Mouse (Mus musculus): Measurements from ENCODE around the gene Eya2.

Eya2 gene

GRCm38 (mm10) chr2:165595676-165596070 is 841 bp downstream of the Eya2 start:
- DNase-seq = no peak

DNA sequence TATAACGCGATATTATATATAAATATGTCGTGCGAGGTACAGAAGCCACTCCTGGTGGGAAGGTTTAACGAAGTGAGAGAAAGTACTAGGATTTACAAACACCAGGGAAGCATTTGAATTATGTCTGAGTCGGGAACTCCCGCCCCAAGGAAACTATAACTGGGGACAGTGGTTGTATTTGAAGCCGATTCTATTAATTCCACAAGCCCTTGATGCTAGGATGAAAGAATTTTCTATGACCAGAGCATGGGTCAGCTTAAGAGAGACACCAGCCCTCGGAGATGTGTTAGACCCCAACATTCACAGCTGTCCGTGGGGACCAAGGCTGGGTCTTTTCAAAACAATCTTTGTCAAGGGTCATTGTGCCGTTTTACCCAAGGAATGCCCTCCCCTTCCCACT is 1.3 kb downstream of the Eya2 start:
- DNase-seq = no peak

DNA sequence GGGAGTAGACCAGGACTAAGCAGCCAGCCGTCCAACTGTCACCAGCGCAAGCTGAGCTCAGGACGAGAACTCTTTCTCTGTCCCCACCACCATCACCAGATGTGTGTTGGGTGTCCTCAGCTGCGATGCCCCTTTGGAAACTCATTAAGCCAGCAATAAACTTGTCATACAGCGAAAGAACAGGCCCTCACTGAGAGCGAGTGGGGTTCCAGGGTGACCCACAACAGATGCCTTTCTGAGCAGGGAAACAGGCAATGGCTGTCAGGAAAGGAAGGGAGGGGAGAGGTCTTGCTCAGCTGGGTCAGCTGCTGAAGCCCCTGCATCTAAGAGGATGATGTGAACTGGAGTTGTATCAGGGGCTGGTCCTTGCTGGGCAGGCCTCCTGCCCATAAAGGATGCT is 2.7 kb downstream of the Eya2 start:
- DNase-seq = no peak

GRCm38 (mm10) chr2:165598139-165598538 is 3.3 kb downstream of the Eya2 start:
- DNase-seq = no peak

- no peak for DNase-seq
Observed at GRCm38 (mm10) chr2:165599566-165599965, 4.7 kb downstream of the Eya2 start.

DNA sequence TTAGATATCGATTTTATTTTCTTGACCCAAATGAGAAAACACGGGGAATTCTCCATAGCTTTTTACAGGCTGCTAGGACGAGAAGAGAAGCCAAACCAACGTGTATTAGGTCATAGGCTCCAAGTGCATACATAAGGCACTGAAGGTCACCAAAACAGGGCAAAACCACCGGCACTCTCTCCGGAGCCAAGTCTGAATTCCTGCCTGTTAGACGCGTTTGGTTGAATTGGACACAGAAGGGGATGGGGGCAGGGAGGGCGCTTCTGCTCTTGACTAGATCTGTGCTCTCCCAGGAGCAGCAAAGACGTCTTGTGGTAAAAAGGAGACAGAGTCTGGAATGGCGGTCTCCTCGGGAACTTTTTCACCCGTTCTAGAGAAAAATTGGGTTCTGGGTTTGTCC is 6.1 kb downstream of the Eya2 start:
- DNase-seq = no peak

GRCm38 (mm10) chr2:165601605-165602004 is 6.8 kb downstream of the Eya2 start:
- DNase-seq = no peak

DNA sequence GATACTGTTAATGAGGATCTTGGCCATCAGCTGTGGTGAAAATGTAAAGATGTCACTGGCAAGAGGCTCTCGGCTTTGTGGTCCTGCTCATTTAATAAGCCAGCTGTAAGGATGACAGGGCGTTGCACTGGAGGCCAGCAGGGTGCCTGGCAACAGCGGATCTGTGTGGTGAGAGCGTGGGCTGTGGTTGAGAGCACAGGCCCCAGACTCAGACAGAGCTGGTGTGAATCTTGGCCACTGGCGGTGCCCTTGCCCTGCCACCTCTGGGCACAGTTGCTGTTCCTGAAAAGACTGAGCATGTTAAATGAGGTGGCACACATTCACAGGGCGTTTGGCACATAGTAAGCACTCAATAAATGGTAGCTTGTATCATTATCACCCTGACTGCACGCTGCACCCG is 8.9 kb downstream of the Eya2 start:
- no peak for DNase-seq

GRCm38 (mm10) chr2:165611551-165612253 is 16.9 kb downstream of the Eya2 start:
- DNase-seq = no peak

- DNase-seq = peak; percentile 12
Observed at GRCm38 (mm10) chr2:165613741-165614339, 19.0 kb downstream of the Eya2 start.

DNA sequence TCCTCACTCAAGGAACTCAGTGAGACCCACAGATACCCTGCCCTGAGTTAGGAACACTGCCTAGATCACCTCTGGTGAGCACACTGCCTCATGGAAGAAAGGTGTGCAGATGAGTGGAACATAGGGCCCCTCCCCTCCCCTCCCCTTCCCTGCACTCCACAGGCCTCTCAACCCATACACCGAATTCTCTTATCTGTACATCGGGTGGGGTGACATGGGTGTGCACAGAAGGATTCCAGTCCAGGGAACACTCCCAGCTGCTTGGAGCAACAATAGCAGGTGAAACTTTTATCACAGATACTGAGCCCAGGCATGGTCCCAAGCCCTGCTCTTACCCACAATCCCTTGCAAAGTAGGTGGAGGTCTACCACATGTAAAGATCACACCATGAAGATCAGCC is 26.7 kb downstream of the Eya2 start:
- no peak for DNase-seq

DNA sequence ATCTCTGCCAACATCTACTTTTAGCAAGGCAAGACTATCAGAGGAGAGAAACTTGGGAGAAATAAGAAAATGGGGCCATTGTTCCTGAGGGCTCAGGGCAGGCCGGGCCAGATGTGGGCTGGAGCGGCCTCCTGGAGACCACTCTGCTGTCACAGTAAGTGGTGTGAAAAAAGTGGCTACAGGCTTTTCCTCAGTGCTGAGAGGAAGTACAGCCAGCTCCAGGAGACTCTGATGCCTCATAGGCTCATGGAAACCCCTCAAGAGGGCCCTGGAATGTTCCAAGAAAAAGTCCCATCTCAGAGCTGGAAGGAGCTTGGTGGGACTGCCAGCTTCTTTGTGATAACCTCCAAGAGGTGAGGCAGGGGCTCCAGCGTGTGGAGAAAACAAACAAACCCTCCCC is 27.8 kb downstream of the Eya2 start:
- no peak for DNase-seq

DNA sequence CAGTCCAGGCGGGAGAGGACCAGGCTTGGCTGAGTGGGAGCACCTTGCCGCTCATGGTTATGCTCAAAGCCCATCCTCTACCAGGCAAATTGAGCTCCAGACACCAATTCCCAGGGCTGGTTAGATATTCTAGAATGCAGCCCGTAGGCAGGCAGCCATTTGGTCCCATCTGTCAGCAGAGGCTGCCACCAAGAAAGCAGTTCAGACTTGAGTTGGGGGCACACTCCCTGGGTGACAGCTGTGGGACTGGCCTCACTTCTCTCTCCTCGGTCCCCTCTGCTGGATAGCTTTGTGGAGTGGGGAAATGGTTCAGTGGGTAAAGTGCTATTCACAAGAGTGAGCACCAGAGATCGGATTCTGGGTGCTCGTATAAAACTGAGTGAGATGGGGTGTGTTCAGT is 32.0 kb downstream of the Eya2 start:
- no peak for DNase-seq

DNA sequence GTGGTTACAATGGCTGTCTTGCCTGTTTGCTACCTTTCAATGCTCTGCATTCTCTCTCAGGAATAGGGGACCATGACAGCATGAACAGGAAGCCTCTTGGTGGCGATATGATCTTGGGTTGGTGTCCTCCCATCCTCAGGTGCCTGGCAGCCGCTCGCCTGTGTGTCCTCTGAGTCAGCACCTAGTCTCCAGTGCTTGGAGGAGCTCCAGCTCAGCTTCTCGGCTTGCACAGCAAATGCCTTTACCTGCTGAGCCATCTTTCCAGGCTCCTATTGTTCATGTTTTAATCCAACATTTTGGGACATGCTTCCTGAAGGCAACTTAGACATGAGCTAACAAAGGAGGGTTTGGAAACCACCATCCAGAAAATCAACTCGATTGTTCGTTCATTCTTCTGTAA is 33.1 kb downstream of the Eya2 start:
- no peak for DNase-seq

DNA sequence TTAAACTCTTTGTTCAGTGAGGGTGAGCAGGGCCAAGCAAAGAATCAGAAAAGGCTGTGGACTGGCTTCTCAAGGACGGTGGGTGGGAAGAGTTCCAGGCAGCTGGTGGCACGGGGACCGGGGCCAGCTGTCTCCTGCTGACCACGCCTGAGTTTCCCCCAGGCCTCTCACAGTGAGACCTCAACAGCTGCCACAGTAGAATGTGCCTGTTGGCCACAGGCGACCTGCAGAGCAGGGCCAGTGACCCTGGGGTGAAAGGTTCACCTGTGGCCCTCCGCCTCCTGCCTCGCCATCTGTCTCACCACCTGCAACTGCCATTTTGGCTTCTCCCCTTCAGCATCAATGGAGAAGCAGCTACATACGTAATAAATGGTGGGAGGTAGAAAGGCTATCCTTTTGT is 35.1 kb downstream of the Eya2 start:
- DNase-seq = no peak

DNA sequence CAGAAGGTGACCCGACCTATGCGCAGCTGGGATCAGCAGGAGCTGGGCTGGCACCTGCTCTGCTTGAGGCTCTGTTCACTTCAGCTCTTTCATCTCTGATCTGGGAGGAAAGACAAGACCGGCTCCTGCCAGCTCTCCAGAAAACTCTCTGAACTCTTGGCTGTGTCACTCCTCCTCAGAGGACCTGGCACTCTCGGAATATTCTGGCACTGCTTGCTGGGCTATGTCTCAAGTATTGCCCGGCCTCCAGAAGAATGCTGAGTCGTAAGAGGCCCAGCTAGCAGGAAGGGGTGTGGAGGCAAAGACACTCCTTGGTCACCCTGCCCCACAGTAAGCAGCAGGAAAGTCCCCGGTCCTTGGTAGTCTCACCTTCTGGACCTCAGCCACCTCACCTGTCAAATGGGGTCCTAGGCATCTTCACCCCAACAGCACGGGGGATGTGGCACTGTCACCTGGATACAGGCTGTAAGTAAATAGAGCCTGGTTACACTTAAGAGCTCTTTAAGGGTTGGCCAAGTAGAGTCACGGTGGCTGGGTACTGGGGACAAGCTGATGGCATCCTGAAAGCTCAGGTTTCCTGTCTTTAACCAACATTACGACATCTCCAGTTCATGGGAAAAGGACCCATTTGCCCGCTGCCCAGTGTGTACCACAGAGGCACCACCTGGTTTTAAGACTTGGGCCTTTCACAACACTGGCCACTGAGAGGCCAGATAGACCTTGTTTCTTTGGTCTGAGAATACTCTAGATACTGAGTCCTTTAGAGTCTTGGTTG is 38.4 kb downstream of the Eya2 start:
- no peak for DNase-seq

DNA sequence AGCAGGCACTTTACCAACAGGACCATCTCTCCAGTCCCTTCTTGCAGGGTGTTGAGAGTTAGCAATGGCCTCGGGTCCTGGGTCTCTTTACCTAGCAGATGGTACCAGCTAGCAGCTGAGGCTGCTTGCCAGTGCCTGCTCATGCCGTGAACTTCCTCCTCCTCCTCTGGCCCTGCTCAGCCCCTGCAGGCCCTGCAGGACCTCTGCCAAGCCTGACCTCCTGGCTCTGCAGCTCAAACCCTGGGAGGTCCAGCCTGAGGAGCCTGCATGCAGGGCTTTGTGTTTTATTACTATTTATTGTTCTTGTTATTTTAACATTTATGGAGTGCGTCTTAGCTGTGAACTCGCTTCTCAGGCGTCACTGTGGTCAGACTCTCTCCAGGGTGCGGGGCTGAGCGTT is 39.6 kb downstream of the Eya2 start:
- DNase-seq = no peak

- no peak for DNase-seq
Observed at GRCm38 (mm10) chr2:165639075-165639755, 44.4 kb downstream of the Eya2 start.

DNA sequence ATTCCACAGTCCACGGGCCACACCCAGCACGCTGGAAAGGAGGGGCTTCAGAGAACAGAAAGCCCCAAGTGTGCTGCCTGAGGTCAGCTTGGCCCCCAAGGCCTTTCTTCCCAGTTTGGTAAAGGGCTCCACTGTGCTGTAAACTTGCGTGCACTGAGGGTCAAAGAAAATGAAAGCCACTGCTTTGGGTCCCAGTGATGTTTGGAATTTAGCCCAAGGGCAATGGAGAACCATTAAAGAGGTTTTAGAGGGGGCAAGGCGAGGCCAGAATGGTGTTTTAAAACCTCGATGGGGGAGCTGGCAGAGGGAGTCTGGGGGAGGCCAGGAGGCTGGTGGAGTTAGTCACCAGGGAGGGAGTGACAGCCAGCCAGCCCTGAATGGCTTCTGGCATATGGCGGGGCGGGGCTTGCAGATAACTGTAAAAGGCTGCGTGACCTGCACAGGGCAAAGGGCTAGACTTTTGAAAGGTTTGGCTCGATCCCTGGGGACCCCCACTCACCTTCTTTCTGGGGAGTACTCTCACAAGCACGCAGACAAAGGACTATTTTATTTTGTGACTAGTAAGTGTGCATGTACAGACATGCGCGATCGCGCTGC is 47.2 kb downstream of the Eya2 start:
- no peak for DNase-seq

GRCm38 (mm10) chr2:165643596-165643995 is 48.8 kb downstream of the Eya2 start:
- no peak for DNase-seq

GRCm38 (mm10) chr2:165644057-165644456 is 49.2 kb downstream of the Eya2 start:
- DNase-seq = no peak

DNA sequence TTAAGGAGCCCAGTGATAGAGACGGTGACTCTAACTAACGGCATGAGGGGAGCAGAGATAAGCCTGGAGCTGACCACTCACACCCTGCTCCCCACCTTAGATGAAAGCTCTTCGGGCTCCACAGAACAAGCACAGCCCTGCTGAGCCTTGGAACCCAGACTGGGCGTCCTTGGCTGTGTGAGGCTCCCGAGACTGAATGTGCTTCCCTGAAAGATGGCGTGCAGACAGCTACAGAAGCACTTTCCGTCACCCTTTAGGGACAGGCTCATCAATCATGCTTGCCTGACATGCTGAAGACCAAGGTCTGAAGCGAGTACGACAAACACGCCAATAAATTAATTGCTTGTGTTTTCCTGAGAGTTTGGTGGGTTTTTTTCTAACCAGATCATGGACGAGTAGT is 56.2 kb downstream of the Eya2 start:
- no peak for DNase-seq

GRCm38 (mm10) chr2:165652281-165652680 is 57.4 kb downstream of the Eya2 start:
- no peak for DNase-seq

Data from right cerebral cortex, adult 18-20 months (tissue).